Mouse (Mus musculus) induced T-regulatory cell, adult 2 months (primary cell): Measurements from ENCODE around the gene Chit1.

Experiments
- DNase-seq: peaks from one replicate; pipeline ENCODE4 v3.0.0-alpha.2; 2012; ENCODE audit warnings: low read depth

Chit1 gene

GRCm38 (mm10) chr1:134188217-134188616, 77.2 kb downstream of the Chit1 start:
- DNase-seq, result no peak

- DNase-seq, result peak; percentile 65
These were observed 78.1 kb downstream of the Chit1 start for GRCm38 (mm10) chr1:134188989-134189729.

DNA sequence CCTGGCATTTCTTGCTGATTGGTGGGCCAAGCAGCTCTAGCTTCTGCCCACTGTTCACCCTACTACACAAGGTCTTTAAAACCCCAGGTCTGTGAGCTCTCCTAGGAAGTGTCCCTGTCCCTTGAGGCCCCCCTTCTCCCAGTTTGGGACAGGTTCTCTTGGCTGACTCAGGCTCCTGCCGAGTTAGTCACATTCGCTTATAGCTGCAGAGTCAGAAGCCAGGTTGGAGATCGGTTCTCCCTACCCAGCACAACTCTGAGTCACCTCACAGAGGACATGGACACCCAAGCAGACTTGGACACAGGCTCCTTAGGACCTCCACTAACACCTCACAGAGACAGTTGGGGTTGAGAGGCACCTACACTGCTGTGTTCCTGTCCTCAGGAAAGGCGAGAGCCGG, 80.2 kb downstream of the Chit1 start:
- DNase-seq, result no peak

DNA sequence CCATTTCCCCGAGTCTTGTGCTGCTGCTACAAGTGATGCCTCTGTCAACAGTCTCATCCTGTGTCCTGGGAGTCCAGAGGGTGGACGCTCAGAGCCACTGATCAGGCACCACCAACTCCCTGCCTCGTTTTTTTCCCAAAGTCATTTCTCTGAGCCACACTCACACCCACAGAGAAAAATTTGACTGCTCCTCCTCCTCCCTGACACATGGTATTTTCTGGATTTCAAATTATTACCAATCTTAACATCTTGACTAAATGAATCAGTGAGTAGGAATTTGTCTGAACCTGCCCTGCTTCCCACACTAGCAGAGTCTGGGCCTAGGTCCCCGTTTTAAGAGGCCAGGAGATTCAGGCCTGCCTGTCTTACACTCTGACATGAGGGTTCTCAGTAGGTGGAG, 81.0 kb downstream of the Chit1 start:
- no peak for DNase-seq

GRCm38 (mm10) chr1:134193126-134193525, 82.1 kb downstream of the Chit1 start, which contains the start of gene Mybph:
Gene Mybph (plus strand): TSS chr1:134193448.
- DNase-seq, result no peak

DNA sequence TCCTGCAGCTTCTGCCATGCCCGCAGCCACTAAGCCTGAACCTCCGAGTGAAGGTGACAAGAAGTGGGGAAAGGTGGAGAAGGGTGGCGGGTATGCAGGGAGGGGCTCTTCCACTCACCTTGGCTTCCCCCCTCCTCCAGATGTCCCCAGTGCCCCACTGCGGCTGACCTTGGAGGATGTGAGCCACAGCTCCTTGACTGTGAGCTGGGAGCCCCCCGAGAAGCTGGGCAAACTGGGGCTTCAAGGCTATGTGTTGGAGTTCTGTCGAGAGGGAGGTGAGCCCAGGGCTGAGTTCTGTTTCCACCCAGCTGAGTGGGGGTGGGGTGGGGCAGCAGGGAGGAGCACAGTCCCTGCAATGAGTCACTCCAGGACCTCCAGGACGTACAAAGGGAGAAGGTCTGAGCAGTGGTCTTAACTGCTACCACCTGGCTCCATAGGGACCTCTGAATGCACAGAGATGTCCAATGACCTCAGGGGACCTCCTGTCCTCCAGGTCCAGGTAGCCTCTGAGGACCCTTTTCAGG, 82.7 kb downstream of the Chit1 start:
- DNase-seq, result no peak

DNA sequence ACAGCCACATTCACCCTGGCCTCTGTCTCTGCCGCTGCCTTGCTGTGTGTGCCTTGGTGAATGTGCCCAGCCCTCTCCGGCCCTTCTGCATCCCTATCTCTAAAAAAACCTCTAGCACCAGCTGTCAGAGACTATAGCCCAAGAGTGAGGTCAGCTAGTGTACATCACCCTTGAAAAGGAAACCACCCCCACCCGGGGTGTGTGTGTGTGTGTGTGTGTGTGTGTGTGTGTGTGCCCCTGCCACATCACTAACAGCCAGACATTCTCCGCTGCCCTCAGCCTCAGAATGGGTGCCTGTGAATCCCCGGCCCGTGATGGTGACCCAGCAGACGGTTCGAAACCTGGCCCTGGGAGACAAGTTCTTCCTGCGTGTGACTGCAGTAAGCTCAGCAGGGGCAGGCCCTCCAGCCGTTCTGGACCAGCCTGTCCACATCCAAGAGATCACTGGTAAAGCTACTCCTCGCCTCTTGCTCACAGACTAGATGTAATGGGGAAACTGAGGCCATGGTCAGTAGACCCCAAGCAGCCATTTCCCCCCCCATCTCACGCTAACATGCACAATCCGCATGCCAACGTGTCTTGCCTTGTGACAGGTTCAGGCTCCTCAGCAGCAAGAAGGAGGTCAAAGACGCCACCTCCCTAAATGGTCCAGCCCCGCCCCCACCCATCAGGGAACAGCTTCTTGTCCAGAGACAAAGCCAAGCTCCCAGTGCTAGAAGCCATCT, 83.4 kb downstream of the Chit1 start:
- DNase-seq, result peak; percentile 10

- no peak for DNase-seq
These were observed 84.1 kb downstream of the Chit1 start for GRCm38 (mm10) chr1:134195117-134195516.

DNA sequence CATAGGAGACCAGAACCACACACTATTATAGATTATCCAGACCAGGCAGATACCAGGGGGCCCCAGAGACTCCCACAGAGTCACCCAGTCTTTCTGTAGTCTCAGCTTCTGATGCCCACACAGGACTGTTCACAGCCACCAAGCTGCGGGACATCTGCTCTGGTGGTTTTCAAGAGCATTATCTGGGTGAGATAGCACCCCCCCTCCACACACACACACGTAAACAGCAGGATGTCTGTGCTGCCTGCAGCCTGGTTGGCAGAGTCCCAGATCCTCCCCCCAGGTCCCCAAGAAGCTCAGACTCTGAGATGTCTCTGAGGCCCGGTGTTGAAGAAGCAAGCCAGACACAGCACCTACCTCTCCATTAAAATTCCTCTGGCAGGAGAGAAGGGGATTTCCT, 84.5 kb downstream of the Chit1 start:
- peak; percentile 40 for DNase-seq

- no peak for DNase-seq
These were observed 84.9 kb downstream of the Chit1 start for GRCm38 (mm10) chr1:134195979-134196378.

GRCm38 (mm10) chr1:134196386-134196785, 85.3 kb downstream of the Chit1 start:
- DNase-seq, result peak; percentile 77

DNA sequence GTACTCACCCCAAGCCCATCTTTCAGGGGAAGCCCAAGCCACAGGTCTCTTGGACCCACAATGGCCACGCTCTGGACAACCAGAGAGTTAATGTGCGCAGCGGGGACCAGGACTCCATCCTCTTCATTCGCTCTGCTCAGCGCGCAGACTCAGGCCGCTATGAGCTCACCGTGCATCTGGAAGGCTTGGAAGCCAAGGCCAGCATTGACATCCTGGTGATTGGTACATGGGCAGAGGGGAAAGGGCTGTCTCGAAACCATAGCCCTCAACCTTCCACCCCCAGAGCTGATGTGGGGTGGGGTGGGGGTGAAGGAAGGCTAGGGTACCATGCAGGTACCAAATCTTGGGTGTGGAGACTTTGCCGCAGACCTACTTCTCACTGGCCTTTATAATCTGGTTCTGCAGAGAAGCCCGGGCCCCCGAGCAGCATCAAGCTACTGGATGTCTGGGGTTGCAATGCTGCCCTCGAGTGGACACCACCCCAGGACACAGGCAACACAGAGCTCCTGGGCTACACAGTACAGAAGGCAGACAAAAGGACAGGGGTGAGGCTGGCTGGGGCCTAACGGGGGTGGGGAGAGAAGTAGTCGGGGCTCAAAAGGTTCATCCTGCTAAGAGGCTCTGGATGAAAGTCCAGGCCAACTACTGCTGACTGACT, 86.4 kb downstream of the Chit1 start:
- DNase-seq, result no peak

DNA sequence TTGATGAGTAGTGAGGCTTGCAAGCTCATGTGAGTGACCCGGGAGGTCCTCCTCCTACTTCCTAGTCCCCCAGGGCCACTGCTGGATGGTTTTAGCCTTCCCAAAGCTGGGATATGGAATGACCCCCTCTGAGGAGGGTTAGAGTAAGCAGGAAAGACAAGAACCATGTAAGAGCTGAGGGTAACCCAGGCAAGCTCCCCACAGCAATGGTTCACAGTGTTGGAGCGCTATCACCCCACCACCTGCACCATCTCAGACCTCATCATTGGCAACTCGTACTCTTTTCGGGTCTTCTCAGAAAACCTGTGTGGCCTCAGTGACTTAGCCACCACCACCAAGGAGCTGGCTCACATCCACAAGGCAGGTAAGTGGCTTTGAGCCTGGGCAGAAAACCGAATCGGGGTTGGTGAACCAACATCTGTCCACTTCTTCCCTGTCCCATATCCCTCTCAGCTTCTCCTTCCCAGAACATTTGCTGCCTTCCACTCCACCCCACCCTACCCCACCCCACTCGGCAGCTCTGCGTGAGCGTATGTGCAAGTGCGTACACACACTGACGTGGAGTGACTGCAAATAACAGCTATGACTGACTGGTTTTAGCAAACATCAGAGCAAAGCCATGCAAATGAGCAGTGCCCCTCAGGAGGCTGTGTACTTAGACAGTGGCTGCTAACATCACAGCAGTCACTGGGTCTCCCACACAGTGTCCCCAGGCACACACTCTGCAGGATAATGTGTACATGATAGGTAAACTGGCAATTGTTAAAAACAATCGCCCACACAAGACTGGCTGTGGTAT, 87.4 kb downstream of the Chit1 start:
- no peak for DNase-seq

DNA sequence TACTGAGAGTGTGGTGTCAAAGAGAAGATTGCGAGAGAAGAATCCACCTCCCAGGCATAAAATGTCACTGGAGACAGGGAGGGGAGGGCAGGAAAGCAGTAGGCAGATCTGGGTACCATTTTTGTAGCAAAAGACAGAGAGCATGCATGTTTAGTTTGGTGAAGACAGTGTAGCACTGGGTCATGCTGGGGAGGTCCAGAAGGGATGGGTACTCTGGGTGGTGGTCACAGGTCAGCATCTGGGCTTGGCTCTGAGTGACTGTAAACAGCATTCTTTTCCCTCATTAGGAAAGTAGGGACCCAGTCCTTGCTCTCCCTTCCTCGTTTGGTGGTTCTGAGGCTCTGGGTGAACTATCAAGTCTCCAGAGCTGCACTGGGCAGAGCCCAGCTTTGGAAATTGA, 89.4 kb downstream of the Chit1 start:
- DNase-seq, result no peak
